Mouse (Mus musculus) liver, adult 2 months (tissue): ENCODE data around the gene Iyd.

Experiments used
- CTCF ChIP-seq: fragments of 200-500 bp; IDR thresholded peaks from 2 replicates; pipeline ENCODE4 v1.5.1; 2011; ENCODE audit warnings: low read depth, low read length, control low read depth
- POLR2A ChIP-seq: fragments of 200-500 bp; IDR thresholded peaks from 2 replicates; pipeline ENCODE4 v1.6.1; 2011; ENCODE audit warnings: low read length, control low read depth; ENCODE audit not compliant: insufficient read depth; ENCODE audit errors: extremely low read depth

DNA sequence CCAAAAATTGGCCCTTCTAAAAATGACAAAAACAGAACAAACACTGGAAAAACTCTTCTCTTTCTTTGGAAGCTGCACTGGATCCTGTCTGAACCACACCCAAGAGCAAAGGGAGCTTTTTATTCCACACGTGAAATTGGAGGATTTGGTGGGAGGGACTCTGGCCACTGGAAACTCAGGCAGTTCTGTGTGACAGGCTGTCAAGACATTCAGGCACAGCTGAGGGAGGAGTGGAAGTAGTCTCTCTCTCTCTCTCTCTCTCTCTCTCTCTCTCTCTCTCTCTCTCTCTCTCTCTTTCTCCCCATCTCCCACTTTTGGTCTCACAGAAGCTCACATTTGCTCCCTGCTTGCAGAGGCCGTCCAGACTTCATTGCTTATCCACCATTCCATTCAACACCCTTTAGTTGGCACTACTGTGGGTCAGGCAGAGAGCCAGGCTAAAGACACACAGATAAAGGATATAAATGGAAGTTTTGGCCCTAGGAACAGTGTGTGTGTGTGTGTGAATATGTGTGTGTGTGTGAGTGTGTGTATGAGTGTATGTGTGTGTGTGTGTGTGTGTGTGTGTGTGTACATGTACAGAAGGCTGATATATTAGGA, 14.5 kb upstream of the Iyd start:
- TF ChIP-seq POLR2A (no peak), CTCF (no peak)
